Comparison of ENCODE assay signal across 9 mouse cellular contexts in the genomic region with DNA sequence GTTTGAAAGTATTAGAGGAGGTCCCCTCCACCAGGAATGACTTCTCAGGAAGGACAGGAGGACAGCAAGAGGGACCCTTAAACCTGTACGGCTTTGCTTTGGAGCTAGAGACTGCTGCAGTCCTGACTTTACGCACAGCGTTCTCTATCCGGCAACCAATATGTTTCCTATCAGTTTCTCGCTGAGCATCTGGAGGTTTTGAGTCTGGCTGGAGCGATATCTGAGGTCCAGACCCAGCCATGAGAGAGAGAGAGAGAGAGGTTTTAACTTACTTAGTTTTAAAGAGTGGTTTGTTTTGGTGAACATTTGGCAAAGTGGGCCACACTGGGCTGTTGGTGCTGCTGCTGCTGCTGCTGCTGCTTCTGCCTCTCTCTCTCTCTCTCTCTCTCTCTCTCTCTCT. TPM values are rescaled to one million over a fixed set of nuclear protein-coding genes. Genes with fewer than 3 reads are reported as not detected.
A peak's percentile ranks its signal among the peaks of the same experiment; 100 is the strongest.
DNase-seq lines count a peak whose midpoint lies in the region; ATAC-seq and TF ChIP-seq lines count a peak whose summit lies in the region.
"Had no signal": no experiment of that assay in that cellular context is flagged by ENCODE, and none has a peak within 500 bp of the region (broad histone marks: within the 10 kb centered on the region; RNA-seq: fewer than 3 reads in every experiment).

No protein-coding gene starts in this region.

- ATAC-seq in liver, embryonic 12.5 days: no peak
- no peak for ATAC-seq in limb, embryonic 11.5 days (ENCODE audit: insufficient number of reproducible peaks, low FRiP score, low TSS enrichment, low read depth)
- no peak for ATAC-seq in neural tube, embryonic 15.5 days (ENCODE audit: low FRiP score)

- H3K4me2 ChIP-seq in liver, embryonic 12.5 days: peak overlapping the region; percentile 5; the same call in 1 of the 2 replicates
- peak overlapping the region; percentile 94 for H3K4me2 ChIP-seq in limb, embryonic 11.5 days (ENCODE audit: low read depth, severe bottlenecking)
- 0 out of 2 replicates have a peak overlapping the region, but pooled peaks have one; percentile 13 for H3K4me2 ChIP-seq in neural tube, embryonic 15.5 days

- peaks cover 90% of the 10 kb centered on the region for H3K27me3 ChIP-seq in liver, embryonic 12.5 days (replicated peaks)
- no peaks in the 10 kb centered on the region for H3K27me3 ChIP-seq in limb, embryonic 11.5 days (ENCODE audit: control insufficient read depth, insufficient read depth, low read length)
- peaks cover 42% of the 10 kb centered on the region for H3K27me3 ChIP-seq in neural tube, embryonic 15.5 days (replicated peaks)

- no peak for DNase-seq in liver
- DNase-seq in limb, embryonic 11.5 days (ENCODE audit: low spot score): peak; percentile 55
- no peak for DNase-seq in kidney, postnatal 10 days
- no peak for DNase-seq in layer of hippocampus, postnatal 14 days (ENCODE audit: low spot score in 2 of 2)
- DNase-seq: cerebellum, adult 8-10 months; right cerebral cortex, postnatal 4 days had no signal

- no peaks in the 10 kb centered on the region for H3K36me3 ChIP-seq in liver, embryonic 12.5 days
- no peaks in the 10 kb centered on the region for H3K36me3 ChIP-seq in limb, embryonic 11.5 days (ENCODE audit: control insufficient read depth, insufficient read depth, low read length)
- no peaks in the 10 kb centered on the region for H3K36me3 ChIP-seq in neural tube, embryonic 15.5 days

- 42% methylated on average over 6 of the region's 6 CpGs for WGBS in liver, embryonic 12.5 days (ENCODE audit: insufficient replicate concordance)
- WGBS in limb, embryonic 11.5 days: 2% methylated on average over 6 of the region's 6 CpGs
- WGBS in neural tube, embryonic 15.5 days: 22% methylated on average over 6 of the region's 6 CpGs

- H3K9ac ChIP-seq in liver, embryonic 12.5 days: no peak overlapping the region
- H3K9ac ChIP-seq in limb, embryonic 11.5 days (ENCODE audit: low read length): peak overlapping the region; percentile 27; the same call in 1 of the 2 replicates
- no peak overlapping the region for H3K9ac ChIP-seq in neural tube, embryonic 15.5 days (replicated peaks)

- no peak for TF ChIP-seq POLR2A in embryonic fibroblast, embryonic 13.5 days (IDR thresholded peaks at IDR 0.05; ENCODE audit: low read depth, low read length)

- no peaks in the 10 kb centered on the region for H3K9me3 ChIP-seq in liver, embryonic 12.5 days (replicated peaks)
- no peaks in the 10 kb centered on the region for H3K9me3 ChIP-seq in limb, embryonic 11.5 days (ENCODE audit: control insufficient read depth, low read length)
- no peaks in the 10 kb centered on the region for H3K9me3 ChIP-seq in neural tube, embryonic 15.5 days (replicated peaks)

- peaks cover 48% of the 10 kb centered on the region for H3K4me1 ChIP-seq in liver, embryonic 12.5 days
- peaks cover 28% of the 10 kb centered on the region for H3K4me1 ChIP-seq in embryonic fibroblast, embryonic 13.5 days (ENCODE audit: control insufficient read depth, insufficient read depth, low read length)
- peaks cover 61% of the 10 kb centered on the region for H3K4me1 ChIP-seq in limb, embryonic 11.5 days (ENCODE audit: control insufficient read depth, insufficient read depth, low read length)
- H3K4me1 ChIP-seq in neural tube, embryonic 15.5 days: peaks cover 72% of the 10 kb centered on the region

- H3K4me3 ChIP-seq in liver, embryonic 12.5 days: no peak overlapping the region
- peak overlapping the region; percentile 3; the same call in 1 of the 2 replicates for H3K4me3 ChIP-seq in embryonic fibroblast, embryonic 13.5 days (ENCODE audit: insufficient read depth, low read length)
- peak overlapping the region; percentile 9; the same call in 1 of the 2 replicates for H3K4me3 ChIP-seq in limb, embryonic 11.5 days (ENCODE audit: low read depth, low read length)
- no peak overlapping the region for H3K4me3 ChIP-seq in neural tube, embryonic 15.5 days (replicated peaks)

- TF ChIP-seq CTCF in embryonic fibroblast, embryonic 13.5 days (IDR thresholded peaks at IDR 0.05; ENCODE audit: borderline replicate concordance, insufficient read depth, low read length): no peak

- H3K27ac ChIP-seq in liver, embryonic 12.5 days: no peak overlapping the region
- H3K27ac ChIP-seq in embryonic fibroblast, embryonic 13.5 days (ENCODE audit: insufficient read depth, low read length): peak overlapping the region; percentile 91
- peak overlapping the region; percentile 60 for H3K27ac ChIP-seq in limb, embryonic 11.5 days (replicated peaks; ENCODE audit: low read depth, low read length)
- no peak overlapping the region for H3K27ac ChIP-seq in neural tube, embryonic 15.5 days (replicated peaks)

RNA-seq across cellular contexts. Expression of a gene that starts 7.2 kb away (rescaled TPM):
- 22.9 and 23.0 TPM in 2 replicates for polyA plus RNA-seq in liver, embryonic 12.5 days (2016; fragmentation: Nextera tagmentation; extraction: Ambion mirVana)
- polyA plus RNA-seq in embryonic fibroblast, embryonic 13.5 days (2011; ENCODE audit: insufficient read length, low read depth, missing spikeins): 29.8 and 41.1 TPM in 2 replicates
- polyA plus RNA-seq in limb, embryonic 11.5 days (2014; fragmentation: Nextera tagmentation; extraction: Ambion mirVana): 225 and 233 TPM in 2 replicates
- 13.3 and 22.4 TPM in 2 replicates for polyA plus RNA-seq in neural tube, embryonic 15.5 days (2015; fragmentation: Nextera tagmentation; extraction: Ambion mirVana)
- total RNA-seq in layer of hippocampus, postnatal 14 days (2021): 10 to 100 TPM; 21.5 to 43.3 TPM

Comparison
In these comparisons a context has a peak if more than half of its experiments do, and no peak if none do; other contexts are left out.
1. H3K27ac ChIP-seq: peak in embryonic fibroblast, embryonic 13.5 days (single experiment) and limb, embryonic 11.5 days (single experiment); none in liver, embryonic 12.5 days (single experiment) and neural tube, embryonic 15.5 days (single experiment).
2. H3K4me2 ChIP-seq: peak in every context shown above with its lines; median percentile 94 in limb, embryonic 11.5 days; 13 in neural tube, embryonic 15.5 days; 5 in liver, embryonic 12.5 days.
3. H3K4me3 ChIP-seq: peak in embryonic fibroblast, embryonic 13.5 days (single experiment) and limb, embryonic 11.5 days (single experiment); none in liver, embryonic 12.5 days (single experiment) and neural tube, embryonic 15.5 days (single experiment).